Mouse (Mus musculus) forebrain, embryonic 11.5 days (tissue): ENCODE measurements at regions not wholly inside any gene's neighbourhood (a gene's known extent, or its start where the extent isn't known, plus 50 kb on each side); places are given as distances from the start of the nearest gene placed in this dataset.
A peak's percentile ranks its signal among the peaks of the same experiment; 100 is the strongest.

Source experiments
- ATAC-seq: fragments of 200-750 bp; cut with Nextera tagmentation; replicated peaks from 2 replicates; pipeline ENCODE4 v1.8.0; 2017; ENCODE audit warnings: moderate TSS enrichment; ENCODE audit not compliant: low FRiP score
- DNase-seq: peaks from one replicate; pipeline ENCODE4 v3.0.0-alpha.2; 2017; ENCODE audit warnings: low spot score
- H3K27ac ChIP-seq: fragments of 300-500 bp; sonication (generic); 2 replicates; pipeline ENCODE4 v1.5.1; 2014; ENCODE audit warnings: low read depth, low read length
- H3K27me3 ChIP-seq: fragments of 300-500 bp; sonication (generic); 2 replicates; pipeline ENCODE4 v1.6.1; 2014; ENCODE audit warnings: mild to moderate bottlenecking, low read length, mixed read lengths; ENCODE audit not compliant: control insufficient read depth, insufficient read depth
- H3K36me3 ChIP-seq: fragments of 300-500 bp; sonication (generic); 2 replicates; pipeline ENCODE4 v1.6.1; 2014; ENCODE audit warnings: mild to moderate bottlenecking, low read length, moderate library complexity, mixed read lengths; ENCODE audit not compliant: control insufficient read depth, insufficient read depth
- H3K4me1 ChIP-seq: fragments of 300-500 bp; sonication (generic); replicated peaks from 2 replicates; pipeline ENCODE4 v1.6.1; 2014; ENCODE audit warnings: low read length, mixed read lengths; ENCODE audit not compliant: control insufficient read depth, insufficient read depth
- H3K4me2 ChIP-seq: fragments of 300-500 bp; sonication (generic); 2 replicates; pipeline ENCODE4 v1.6.1; 2014; ENCODE audit warnings: low read depth, mild to moderate bottlenecking, low read length, moderate library complexity, mixed read lengths; ENCODE audit not compliant: severe bottlenecking
- H3K4me3 ChIP-seq: fragments of 300-500 bp; sonication (generic); 2 replicates; pipeline ENCODE4 v1.5.1; 2014; ENCODE audit warnings: low read depth, low read length
- H3K9ac ChIP-seq: fragments of 300-500 bp; sonication (generic); 2 replicates; pipeline ENCODE4 v1.6.1; 2014; ENCODE audit warnings: low read length
- H3K9me3 ChIP-seq: fragments of 300-500 bp; sonication (generic); 2 replicates; pipeline ENCODE4 v1.6.1; 2016; ENCODE audit warnings: low read length, mixed read lengths; ENCODE audit not compliant: control insufficient read depth
- WGBS: fragments of 180-500 bp; shearing (Covaris S2); extraction: QIAGEN DNeasy Blood & Tissue Kit; methylation state at CpG from one replicate; pipeline ENCODE4 v1.1.7; 2014; 5-methylcytosine and 5-hydroxymethylcytosine counted together

DNA sequence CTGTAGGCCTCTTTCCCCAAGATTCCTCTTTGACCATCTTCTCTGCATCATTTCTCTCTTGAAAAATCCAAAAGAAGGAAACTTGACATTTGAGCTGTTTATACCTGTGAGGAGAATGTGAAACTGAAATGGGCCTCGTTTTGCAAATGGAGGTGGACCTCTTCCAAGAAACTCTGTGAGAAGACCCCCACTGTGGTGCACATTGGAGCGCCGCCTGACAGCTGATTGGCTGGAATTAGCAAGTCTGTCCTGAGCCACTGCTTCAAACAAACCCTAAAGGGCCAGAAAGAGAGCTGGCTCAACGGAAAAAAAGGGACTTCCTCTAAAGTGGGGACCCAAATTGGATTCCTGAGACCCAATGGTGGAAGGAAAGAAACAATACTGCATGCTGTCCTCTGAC, 250.9 kb upstream of the Trpc7 start:
- DNase-seq, result no peak
- ATAC-seq, result no peak
- H3K9ac ChIP-seq, result no peak overlapping the region
- H3K4me2 ChIP-seq, result no peak overlapping the region
- no peaks in the 10 kb centered on the region for H3K36me3 ChIP-seq
- H3K4me1 ChIP-seq, result no peaks in the 10 kb centered on the region; the same call in 1 of the 2 replicates
- H3K9me3 ChIP-seq, result no peaks in the 10 kb centered on the region
- H3K27ac ChIP-seq, result no peak overlapping the region
- H3K4me3 ChIP-seq, result no peak overlapping the region
- 33% methylated on average over 4 of the region's 4 CpGs for WGBS
- H3K27me3 ChIP-seq, result no peaks in the 10 kb centered on the region

DNA sequence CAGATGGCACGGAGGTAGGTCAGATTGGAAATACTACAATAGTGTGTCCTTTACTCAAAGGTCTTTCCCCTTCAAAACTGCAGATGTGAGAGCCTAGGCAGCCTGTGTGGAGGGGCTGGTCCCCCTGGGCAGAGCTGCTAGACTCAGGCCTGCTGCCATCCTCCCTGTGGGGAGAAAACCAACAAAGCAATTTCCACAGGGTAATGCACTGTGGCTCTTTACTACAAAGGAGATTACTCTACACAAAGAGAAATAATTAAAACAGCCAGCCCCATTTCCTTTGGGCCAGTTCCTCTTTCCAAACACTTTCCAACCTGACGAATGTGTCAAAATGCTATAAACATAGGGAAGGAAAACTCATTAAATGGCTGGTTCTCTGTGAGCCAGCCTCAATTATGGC, 250.0 kb upstream of the Trpc7 start:
- Histone ChIP-seq H3K9ac (no peak overlapping the region), H3K27ac (peak overlapping the region; percentile 3; the same call in 1 of the 2 replicates), H3K4me2 (no peak overlapping the region), H3K4me3 (no peak overlapping the region), H3K36me3 (no peaks in the 10 kb centered on the region), H3K9me3 (no peaks in the 10 kb centered on the region), H3K27me3 (no peaks in the 10 kb centered on the region), H3K4me1 (no peaks in the 10 kb centered on the region; the same call in 1 of the 2 replicates)
- 21% methylated on average over 2 of the region's 2 CpGs for WGBS
- no peak for ATAC-seq
- no peak for DNase-seq

DNA sequence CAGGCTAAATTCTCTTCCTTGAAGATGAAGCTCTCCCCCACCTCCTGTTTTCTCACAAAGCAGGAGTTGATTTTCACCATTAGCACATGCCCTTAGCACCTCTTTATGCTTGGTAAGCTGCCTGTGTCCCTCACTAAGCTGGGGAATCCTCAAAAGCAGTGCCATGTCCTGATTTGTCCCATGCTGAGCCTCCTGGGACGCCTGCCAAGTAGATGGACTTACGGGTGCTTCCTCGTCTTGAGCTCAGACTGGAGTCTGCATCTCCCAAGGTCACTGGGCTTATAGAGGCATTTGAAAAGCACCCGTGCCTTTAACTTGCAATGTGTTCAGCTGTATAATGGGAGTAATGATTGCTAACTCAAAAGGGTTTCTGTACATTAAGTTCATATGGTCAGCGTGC, 247.1 kb upstream of the Trpc7 start:
- ATAC-seq (no peak), DNase-seq (no peak)
- Histone ChIP-seq H3K27me3 (no peaks in the 10 kb centered on the region), H3K27ac (no peak overlapping the region), H3K4me1 (no peaks in the 10 kb centered on the region; the same call in 1 of the 2 replicates), H3K36me3 (no peaks in the 10 kb centered on the region), H3K9ac (no peak overlapping the region), H3K4me3 (no peak overlapping the region), H3K9me3 (no peaks in the 10 kb centered on the region), H3K4me2 (no peak overlapping the region)
- WGBS, result 70% methylated on average over 5 of the region's 5 CpGs

DNA sequence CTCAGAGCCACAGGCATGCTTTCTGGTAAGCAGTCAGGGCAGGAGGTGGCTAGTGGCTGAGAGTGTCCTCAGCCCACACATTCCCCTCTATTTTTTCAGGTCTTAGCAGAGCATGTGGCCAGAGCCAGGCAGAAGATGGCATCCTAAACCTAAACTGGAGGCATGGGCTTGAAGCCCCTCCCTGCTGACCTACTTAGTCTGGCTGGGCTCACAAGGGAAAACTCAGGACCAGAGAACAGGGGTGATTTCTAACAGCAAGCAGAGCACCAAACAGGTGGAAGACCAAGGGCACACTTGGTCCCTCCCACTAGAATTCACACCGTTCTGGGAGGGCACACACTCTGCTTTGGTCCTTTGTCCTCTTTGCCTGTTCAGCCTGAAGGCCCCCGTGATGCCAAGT, 246.6 kb upstream of the Trpc7 start:
- no peak overlapping the region for H3K4me2 ChIP-seq
- WGBS, result 26% methylated on average over 2 of the region's 2 CpGs
- no peaks in the 10 kb centered on the region for H3K36me3 ChIP-seq
- H3K27me3 ChIP-seq, result no peaks in the 10 kb centered on the region
- ATAC-seq (no peak), DNase-seq (no peak)
- H3K27ac ChIP-seq, result no peak overlapping the region
- H3K9ac ChIP-seq, result no peak overlapping the region
- H3K4me3 ChIP-seq, result no peak overlapping the region
- H3K9me3 ChIP-seq, result no peaks in the 10 kb centered on the region
- no peaks in the 10 kb centered on the region; the same call in 1 of the 2 replicates for H3K4me1 ChIP-seq

DNA sequence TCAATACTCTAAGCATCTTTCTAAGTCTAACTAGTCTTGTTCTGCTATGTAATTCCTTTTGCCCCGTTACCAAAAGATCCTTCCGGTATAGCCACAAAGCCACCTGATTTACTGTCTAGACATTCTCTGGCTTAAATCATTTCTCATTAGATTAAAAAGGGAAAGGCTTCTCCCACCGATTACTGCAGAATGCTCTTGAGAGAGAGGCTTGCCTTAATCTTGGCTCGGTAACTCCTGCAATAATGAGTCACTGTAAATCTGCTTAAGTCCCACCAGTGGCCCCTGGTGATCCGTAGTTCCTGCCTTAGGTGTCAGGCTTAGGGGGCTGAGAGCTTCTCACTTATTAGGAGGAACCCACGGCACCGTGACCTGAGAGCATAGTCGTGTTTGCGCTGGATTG, 220.1 kb upstream of the Trpc7 start:
- no peaks in the 10 kb centered on the region for H3K9me3 ChIP-seq
- WGBS, result 54% methylated on average over 9 of the region's 9 CpGs
- no peak overlapping the region for H3K4me3 ChIP-seq
- H3K36me3 ChIP-seq, result no peaks in the 10 kb centered on the region
- no peaks in the 10 kb centered on the region for H3K27me3 ChIP-seq
- DNase-seq (no peak), ATAC-seq (no peak)
- no peak overlapping the region for H3K9ac ChIP-seq
- no peak overlapping the region for H3K4me2 ChIP-seq
- no peak overlapping the region for H3K27ac ChIP-seq
- H3K4me1 ChIP-seq, result no peaks in the 10 kb centered on the region

DNA sequence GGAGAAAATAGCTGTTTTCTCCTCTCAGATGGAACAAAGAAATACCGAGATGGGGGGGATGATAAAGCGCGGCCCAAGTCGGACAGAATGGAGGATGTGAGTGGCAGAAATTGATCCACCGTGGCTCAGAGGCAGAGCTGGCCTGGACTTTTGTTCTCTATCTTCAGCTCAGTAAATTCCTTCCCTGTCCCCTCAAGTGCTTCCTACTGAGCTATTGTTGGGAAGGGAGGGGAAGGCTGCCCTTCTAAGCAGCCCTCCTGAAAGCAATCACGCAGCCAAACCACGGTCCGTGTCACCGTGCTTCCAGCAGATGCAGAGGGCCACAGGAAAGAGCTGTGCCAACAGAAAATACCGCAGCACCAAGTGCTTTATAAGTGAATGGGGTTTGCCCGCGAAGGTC, 212.2 kb upstream of the Trpc7 start:
- no peak for DNase-seq
- Histone ChIP-seq H3K27ac (no peak overlapping the region), H3K4me3 (no peak overlapping the region), H3K9me3 (no peaks in the 10 kb centered on the region; the same call in 1 of the 2 replicates), H3K4me2 (peak overlapping the region; percentile 32; the same call in 1 of the 2 replicates), H3K27me3 (no peaks in the 10 kb centered on the region), H3K9ac (peak overlapping the region; percentile 35; the same call in 1 of the 2 replicates), H3K36me3 (no peaks in the 10 kb centered on the region), H3K4me1 (peaks cover 10% of the 10 kb centered on the region; the same call in 1 of the 2 replicates)
- 2% methylated on average over 12 of the region's 12 CpGs for WGBS
- ATAC-seq, result no peak

DNA sequence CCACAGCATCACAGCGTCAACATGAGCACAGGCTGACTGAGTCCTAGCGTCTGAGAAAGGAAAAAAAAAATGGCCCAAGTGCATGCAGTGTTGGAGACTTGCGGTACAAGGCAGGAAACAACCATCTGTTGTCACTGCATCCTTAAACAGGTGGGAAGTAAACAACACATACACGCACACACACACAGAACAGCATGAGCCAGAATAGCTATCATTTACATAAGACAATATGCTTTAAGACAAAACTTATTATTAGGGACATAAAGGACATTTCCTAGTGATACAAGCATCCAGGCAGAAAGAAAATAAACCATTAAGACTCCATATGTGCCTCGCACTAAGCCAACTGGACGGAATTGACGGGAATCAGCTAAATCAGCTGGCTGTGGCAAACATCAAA, 203.8 kb upstream of the Trpc7 start:
- no peaks in the 10 kb centered on the region for H3K36me3 ChIP-seq
- 87% methylated on average over 7 of the region's 7 CpGs for WGBS
- ATAC-seq (no peak), DNase-seq (no peak)
- no peaks in the 10 kb centered on the region for H3K4me1 ChIP-seq
- no peaks in the 10 kb centered on the region for H3K27me3 ChIP-seq
- H3K9ac ChIP-seq, result no peak overlapping the region
- no peaks in the 10 kb centered on the region for H3K9me3 ChIP-seq
- H3K4me2 ChIP-seq, result no peak overlapping the region
- H3K27ac ChIP-seq, result no peak overlapping the region
- no peak overlapping the region for H3K4me3 ChIP-seq

DNA sequence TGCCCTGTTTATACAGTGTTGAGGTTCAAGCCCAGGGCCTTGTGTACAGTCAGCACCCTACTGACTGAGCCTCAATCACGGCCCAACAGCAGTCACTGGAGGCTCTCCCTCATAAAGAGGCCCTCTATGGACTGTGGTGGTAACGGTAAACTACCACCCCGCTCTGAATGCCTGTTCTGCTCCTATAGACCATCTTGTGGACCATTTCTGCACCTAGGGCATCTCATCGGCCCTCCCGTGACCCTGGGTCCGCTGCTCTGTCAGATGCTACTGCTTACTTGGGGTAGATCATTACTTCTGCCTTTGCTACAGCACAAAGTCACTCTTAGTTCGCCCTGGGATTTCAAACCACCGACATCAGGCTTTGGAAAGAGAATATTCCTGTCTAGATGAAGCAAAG, 196.1 kb upstream of the Trpc7 start:
- 91% methylated on average over 8 of the region's 8 CpGs for WGBS
- Histone ChIP-seq H3K27me3 (no peaks in the 10 kb centered on the region), H3K4me1 (no peaks in the 10 kb centered on the region), H3K9me3 (no peaks in the 10 kb centered on the region), H3K36me3 (no peaks in the 10 kb centered on the region), H3K4me2 (no peak overlapping the region), H3K27ac (no peak overlapping the region), H3K9ac (no peak overlapping the region), H3K4me3 (no peak overlapping the region)
- DNase-seq (no peak), ATAC-seq (no peak)

DNA sequence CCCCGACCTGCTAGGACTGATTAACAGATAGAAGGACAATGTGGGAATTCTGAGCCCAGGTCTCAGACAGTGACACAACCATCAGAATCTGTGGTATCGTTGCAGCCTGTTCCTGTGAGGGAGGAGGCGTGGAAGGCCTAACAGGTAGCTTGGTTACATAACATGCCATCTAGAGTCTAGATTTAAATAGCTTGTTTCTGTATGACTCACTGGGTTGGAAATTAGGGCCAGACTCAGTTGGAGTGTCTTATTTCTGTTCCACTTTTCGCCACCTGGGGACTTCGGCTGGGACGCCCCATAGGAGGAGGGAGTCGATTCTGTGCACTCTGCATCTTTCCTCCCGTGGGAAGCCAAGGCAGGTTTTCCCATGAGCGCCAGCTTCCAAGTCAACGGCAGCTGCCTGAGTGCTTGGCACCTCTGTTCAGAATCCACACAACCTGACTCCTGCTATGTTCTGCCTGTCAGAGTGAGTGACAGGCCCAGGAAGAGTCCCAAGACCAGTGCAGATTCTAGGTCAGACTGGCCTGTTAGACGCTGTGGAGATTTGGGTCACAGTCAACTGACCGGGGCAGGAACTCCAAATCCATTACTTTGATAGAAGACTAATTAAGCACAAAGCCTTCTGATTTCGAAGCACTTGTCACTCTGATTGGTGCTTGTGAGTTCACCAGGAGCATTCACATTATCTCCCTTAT, 193.7 kb upstream of the Trpc7 start:
- H3K27ac ChIP-seq, result no peak overlapping the region
- no peaks in the 10 kb centered on the region for H3K4me1 ChIP-seq
- WGBS, result 85% methylated on average over 13 of the region's 13 CpGs
- no peaks in the 10 kb centered on the region for H3K9me3 ChIP-seq
- H3K9ac ChIP-seq, result no peak overlapping the region
- ATAC-seq (no peak), DNase-seq (no peak)
- no peak overlapping the region for H3K4me3 ChIP-seq
- H3K36me3 ChIP-seq, result no peaks in the 10 kb centered on the region
- no peak overlapping the region for H3K4me2 ChIP-seq
- no peaks in the 10 kb centered on the region for H3K27me3 ChIP-seq
